Mouse (Mus musculus): ENCODE results near the gene Gabpb2. TPM values are rescaled to one million over a fixed set of nuclear protein-coding genes. Genes with fewer than 3 reads are reported as not detected.
"Not testable (repeated sequence)": the region's sequence is repeated elsewhere in the genome, so short reads cannot be mapped to it uniquely, and the experiment has no call there.

The Gabpb2 gene
- total RNA-seq, 2 experiments from 2014 or later, result 12.7 to 13.2 TPM

GRCm38 (mm10) chr3:95232771-95233170 lies 15.1 kb upstream of the Gabpb2 start:
- DNase-seq (ENCODE audit: low spot score in 2 of 2), result no peak

- DNase-seq (ENCODE audit: low spot score in 2 of 2), result no peak
Observed at GRCm38 (mm10) chr3:95231298-95232221, 13.8 kb upstream of the Gabpb2 start, which contains the start of gene Mllt11. TSS of gene Mllt11 (minus strand) at chr3:95232171.

- DNase-seq (ENCODE audit: low spot score in 2 of 2), result no peak
Observed at GRCm38 (mm10) chr3:95230495-95231297, 13.0 kb upstream of the Gabpb2 start.

- peak; percentile 44 to 56 for DNase-seq (ENCODE audit: low spot score in 2 of 2)
Observed at GRCm38 (mm10) chr3:95229781-95230494, 12.2 kb upstream of the Gabpb2 start.

GRCm38 (mm10) chr3:95228894-95229780 lies 11.4 kb upstream of the Gabpb2 start:
- peak; percentile 59 to 74 for DNase-seq (ENCODE audit: low spot score in 2 of 2)

- DNase-seq (ENCODE audit: low spot score in 2 of 2), result peak; percentile 88 to 91
Observed at GRCm38 (mm10) chr3:95228148-95228893, 10.6 kb upstream of the Gabpb2 start, which contains the start of gene Cdc42se1. TSS of gene Cdc42se1 (plus strand) at chr3:95228732.

- DNase-seq (ENCODE audit: low spot score in 2 of 2), result no peak
Observed at GRCm38 (mm10) chr3:95227214-95227613, 9.5 kb upstream of the Gabpb2 start.

GRCm38 (mm10) chr3:95224295-95224694 lies 6.6 kb upstream of the Gabpb2 start:
- DNase-seq (ENCODE audit: low spot score in 2 of 2), result no peak

GRCm38 (mm10) chr3:95223041-95223440 lies 5.3 kb upstream of the Gabpb2 start:
- DNase-seq (ENCODE audit: low spot score in 2 of 2), result no peak

GRCm38 (mm10) chr3:95218466-95219137 lies 886 bp upstream of the Gabpb2 start:
- DNase-seq (ENCODE audit: low spot score in 2 of 2), result no peak

- DNase-seq (ENCODE audit: low spot score in 2 of 2), result no peak
Observed at GRCm38 (mm10) chr3:95216655-95217254, 961 bp downstream of the Gabpb2 start.

GRCm38 (mm10) chr3:95213609-95213975 lies 4.1 kb downstream of the Gabpb2 start:
- DNase-seq (ENCODE audit: low spot score in 2 of 2), result no peak

GRCm38 (mm10) chr3:95212889-95213608 lies 4.7 kb downstream of the Gabpb2 start:
- DNase-seq (ENCODE audit: low spot score in 2 of 2), result not testable (repeated sequence)

GRCm38 (mm10) chr3:95210585-95210984 lies 7.1 kb downstream of the Gabpb2 start:
- no peak for DNase-seq (ENCODE audit: low spot score in 2 of 2)

GRCm38 (mm10) chr3:95208286-95208685 lies 9.4 kb downstream of the Gabpb2 start:
- DNase-seq (ENCODE audit: low spot score in 2 of 2), result no peak

- DNase-seq (ENCODE audit: low spot score in 2 of 2), result peak in 1 of 2 experiments; percentile 63
Observed at GRCm38 (mm10) chr3:95203880-95204279, 13.8 kb downstream of the Gabpb2 start.

GRCm38 (mm10) chr3:95200562-95200961 lies 17.2 kb downstream of the Gabpb2 start:
- DNase-seq (ENCODE audit: low spot score in 2 of 2), result peak in 1 of 2 experiments; percentile 65

- no peak for DNase-seq (ENCODE audit: low spot score in 2 of 2)
Observed at GRCm38 (mm10) chr3:95200132-95200531, 17.6 kb downstream of the Gabpb2 start.
